Mouse (Mus musculus): ENCODE results near the gene Hrct1.

Hrct1 gene

GRCm38 (mm10) chr4:43726995-43727394, at the start of gene Hrct1:
Gene Hrct1 (plus strand): TSS chr4:43727188.
- DNase-seq (ENCODE audit: low read depth, low spot score) = no peak

GRCm38 (mm10) chr4:43678541-43678940, 48.4 kb upstream of the Hrct1 start:
- DNase-seq (ENCODE audit: low read depth, low spot score) = no peak

GRCm38 (mm10) chr4:43679416-43680043, 47.5 kb upstream of the Hrct1 start:
- no peak for DNase-seq (ENCODE audit: low read depth, low spot score)

GRCm38 (mm10) chr4:43690021-43690420, 37.0 kb upstream of the Hrct1 start:
- DNase-seq (ENCODE audit: low read depth, low spot score) = no peak

GRCm38 (mm10) chr4:43691026-43691425, 36.0 kb upstream of the Hrct1 start:
- no peak for DNase-seq (ENCODE audit: low read depth, low spot score)

- no peak for DNase-seq (ENCODE audit: low read depth, low spot score)
Observed at GRCm38 (mm10) chr4:43693806-43694241, 33.2 kb upstream of the Hrct1 start.

- DNase-seq (ENCODE audit: low read depth, low spot score) = no peak
Observed at GRCm38 (mm10) chr4:43694439-43695248, 32.3 kb upstream of the Hrct1 start.

- no peak for DNase-seq (ENCODE audit: low read depth, low spot score)
Observed at GRCm38 (mm10) chr4:43695249-43695671, 31.7 kb upstream of the Hrct1 start.

- no peak for DNase-seq (ENCODE audit: low read depth, low spot score)
Observed at GRCm38 (mm10) chr4:43696561-43696960, 30.4 kb upstream of the Hrct1 start.

GRCm38 (mm10) chr4:43700707-43701106, 26.3 kb upstream of the Hrct1 start, which contains the start of gene Olfr70:
Gene Olfr70 (minus strand): TSS chr4:43700807.
- no peak for DNase-seq (ENCODE audit: low read depth, low spot score)

- no peak for DNase-seq (ENCODE audit: low read depth, low spot score)
Observed at GRCm38 (mm10) chr4:43703439-43703838, 23.5 kb upstream of the Hrct1 start.

- DNase-seq (ENCODE audit: low read depth, low spot score) = no peak
Observed at GRCm38 (mm10) chr4:43703851-43704250, 23.1 kb upstream of the Hrct1 start.

- no peak for DNase-seq (ENCODE audit: low read depth, low spot score)
Observed at GRCm38 (mm10) chr4:43705991-43706390, 21.0 kb upstream of the Hrct1 start.

GRCm38 (mm10) chr4:43709869-43710268, 17.1 kb upstream of the Hrct1 start, which contains the start of gene Olfr71:
Gene Olfr71 (minus strand): TSS chr4:43710255.
- DNase-seq (ENCODE audit: low read depth, low spot score) = no peak

GRCm38 (mm10) chr4:43711821-43712220, 15.2 kb upstream of the Hrct1 start:
- DNase-seq (ENCODE audit: low read depth, low spot score) = no peak

- no peak for DNase-seq (ENCODE audit: low read depth, low spot score)
Observed at GRCm38 (mm10) chr4:43713652-43714219, 13.3 kb upstream of the Hrct1 start.

- no peak for DNase-seq (ENCODE audit: low read depth, low spot score)
Observed at GRCm38 (mm10) chr4:43720491-43721228, 6.3 kb upstream of the Hrct1 start.

GRCm38 (mm10) chr4:43722191-43722590, 4.8 kb upstream of the Hrct1 start:
- DNase-seq (ENCODE audit: low read depth, low spot score) = no peak

- no peak for DNase-seq (ENCODE audit: low read depth, low spot score)
Observed at GRCm38 (mm10) chr4:43724764-43725163, 2.2 kb upstream of the Hrct1 start.

GRCm38 (mm10) chr4:43726228-43726993, 577 bp upstream of the Hrct1 start:
- no peak for DNase-seq (ENCODE audit: low read depth, low spot score)
